Mouse (Mus musculus): ENCODE results near the gene Rasal2. TPM values are rescaled to one million over a fixed set of nuclear protein-coding genes. Genes with fewer than 3 reads are reported as not detected.

The Rasal2 gene
- total and polyA plus RNA-seq, 3 experiments = 1.5 to 2.6 (median 1.7) TPM

- no peaks in the 10 kb centered on the region for H3K27me3 ChIP-seq (replicated peaks)
- H3K4me1 ChIP-seq (ENCODE audit: control insufficient read depth in 1 of 2, insufficient read depth in 2 of 2) = peaks cover 4 to 47% of the 10 kb centered on the region in 2 experiments; a peak in 3 of 4 replicates
- H3K4me2 ChIP-seq (ENCODE audit: insufficient read depth, low read depth, poor library complexity, severe bottlenecking) = no peak overlapping the region
- H3K4me3 ChIP-seq (replicated peaks in 1 of 3; ENCODE audit: low read depth in 2 of 3, low read length in 2 of 3, poor library complexity in 1 of 3) = no peak overlapping the region
- H3K36me3 ChIP-seq (replicated peaks in 1 of 2; ENCODE audit: control insufficient read depth in 1 of 2, insufficient read depth in 1 of 2, low read length in 1 of 2) = no peaks in the 10 kb centered on the region
- no peak overlapping the region for H3K27ac ChIP-seq (ENCODE audit: insufficient read depth, low read depth)
- H3K9me3 ChIP-seq (replicated peaks; ENCODE audit: low read length) = no peaks in the 10 kb centered on the region
- no peak for DNase-seq (ENCODE audit: extremely low read depth)
- H3K79me2 ChIP-seq (replicated peaks; ENCODE audit: control insufficient read depth, extremely low read depth, insufficient read depth, poor library complexity, severe bottlenecking) = no peaks in the 10 kb centered on the region
- in situ Hi-C loops (cut with MboI; ENCODE audit: low pct_ligation_motif_present, low pct_unique_long_range_greater_than_20kb, low sequenced_read_pairs) (loop anchor here (10.0 kb wide), 1 partner anchor 363 kb away; no protein-coding TSS in a partner anchor), dilution Hi-C loops (cut with MboI; ENCODE audit: extremely low pct_ligation_motif_present, extremely low pct_unique_long_range_greater_than_20kb, low sequenced_read_pairs) (no loop called here)
- no peak overlapping the region for H3K9ac ChIP-seq (ENCODE audit: insufficient read depth, low read depth)
- TF ChIP-seq ZNF384 (IDR thresholded peaks at IDR 0.05; ENCODE audit: low read depth, low read length) (no peak), ELF1 (IDR thresholded peaks at IDR 0.05; ENCODE audit: low read depth, low read length) (no peak), CTCF (conservative IDR thresholded peaks at IDR 0.05 in 1 of 2, IDR thresholded peaks at IDR 0.05 in 1 of 2; ENCODE audit: low read depth in 2 of 2, low read length in 2 of 2) (no peak), CHD1 (IDR thresholded peaks at IDR 0.05; ENCODE audit: low read depth, low read length) (no peak), ZC3H11A (IDR thresholded peaks at IDR 0.05; ENCODE audit: low read depth, low read length) (no peak), TBP (conservative IDR thresholded peaks at IDR 0.05; ENCODE audit: low read depth, low read length) (no peak), MYC (IDR thresholded peaks at IDR 0.05; ENCODE audit: low read depth, low read length) (no peak), EP300 (IDR thresholded peaks at IDR 0.05; ENCODE audit: low read length) (no peak), CHD2 (IDR thresholded peaks at IDR 0.05; ENCODE audit: low read length) (no peak), RCOR1 (conservative IDR thresholded peaks at IDR 0.05; ENCODE audit: low read depth, low read length) (no peak), USF1 (IDR thresholded peaks at IDR 0.05; ENCODE audit: low read depth, low read length) (no peak), JUND (conservative IDR thresholded peaks at IDR 0.05; ENCODE audit: low read depth, low read length) (no peak), KAT2A (IDR thresholded peaks at IDR 0.05; ENCODE audit: insufficient replicate concordance, low read length) (no peak)
These were observed 35.9 kb upstream of the Rasal2 start for GRCm38 (mm10) chr1:157448164-157448804.

GRCm38 (mm10) chr1:157447142-157447541 lies 34.7 kb upstream of the Rasal2 start:
- Histone ChIP-seq H3K79me2 (replicated peaks; ENCODE audit: control insufficient read depth, extremely low read depth, insufficient read depth, poor library complexity, severe bottlenecking) (no peaks in the 10 kb centered on the region), H3K9me3 (replicated peaks; ENCODE audit: low read length) (no peaks in the 10 kb centered on the region), H3K4me1 (ENCODE audit: control insufficient read depth in 1 of 2, insufficient read depth in 2 of 2) (peaks cover 4 to 44% of the 10 kb centered on the region in 2 experiments; a peak in 3 of 4 replicates), H3K9ac (ENCODE audit: insufficient read depth, low read depth) (no peak overlapping the region), H3K4me3 (replicated peaks in 1 of 3; ENCODE audit: low read depth in 2 of 3, low read length in 2 of 3, poor library complexity in 1 of 3) (no peak overlapping the region), H3K36me3 (replicated peaks in 1 of 2; ENCODE audit: control insufficient read depth in 1 of 2, insufficient read depth in 1 of 2, low read length in 1 of 2) (no peaks in the 10 kb centered on the region), H3K27ac (ENCODE audit: insufficient read depth, low read depth) (no peak overlapping the region), H3K27me3 (replicated peaks) (no peaks in the 10 kb centered on the region), H3K4me2 (ENCODE audit: insufficient read depth, low read depth, poor library complexity, severe bottlenecking) (no peak overlapping the region)
- dilution Hi-C loops (cut with MboI; ENCODE audit: extremely low pct_ligation_motif_present, extremely low pct_unique_long_range_greater_than_20kb, low sequenced_read_pairs) = no loop called here
- no peak for DNase-seq (ENCODE audit: extremely low read depth)
- no peak for TF ChIP-seq ZKSCAN1 (IDR thresholded peaks at IDR 0.05; ENCODE audit: borderline replicate concordance, low read depth, low read length)
- TF ChIP-seq USF1 (IDR thresholded peaks at IDR 0.05; ENCODE audit: low read depth, low read length) = no peak
- TF ChIP-seq CTCF (conservative IDR thresholded peaks at IDR 0.05 in 1 of 2, IDR thresholded peaks at IDR 0.05 in 1 of 2; ENCODE audit: low read depth in 2 of 2, low read length in 2 of 2) = no peak
- TF ChIP-seq NELFE (IDR thresholded peaks at IDR 0.05; ENCODE audit: low read depth, low read length) = no peak
- TF ChIP-seq ZC3H11A (IDR thresholded peaks at IDR 0.05; ENCODE audit: low read depth, low read length) = no peak
- no peak for TF ChIP-seq BHLHE40 (IDR thresholded peaks at IDR 0.05; ENCODE audit: low read depth, low read length)
- no peak for TF ChIP-seq POLR2AphosphoS2 (IDR thresholded peaks at IDR 0.05; ENCODE audit: low read depth, low read length)
- no peak for TF ChIP-seq EP300 (IDR thresholded peaks at IDR 0.05; ENCODE audit: low read length)
- no peak for TF ChIP-seq MAFK (IDR thresholded peaks at IDR 0.05; ENCODE audit: insufficient replicate concordance, low read length)
- TF ChIP-seq E2F4 (IDR thresholded peaks at IDR 0.05; ENCODE audit: insufficient replicate concordance, low read depth, low read length) = no peak
- TF ChIP-seq SIN3A (IDR thresholded peaks at IDR 0.05; ENCODE audit: low read length) = no peak
- no peak for TF ChIP-seq MAZ (IDR thresholded peaks at IDR 0.05; ENCODE audit: low read depth, low read length)
- no peak for TF ChIP-seq MEF2A (IDR thresholded peaks at IDR 0.05; ENCODE audit: borderline replicate concordance, low read depth, low read length)
- TF ChIP-seq MYC (IDR thresholded peaks at IDR 0.05; ENCODE audit: low read depth, low read length) = no peak
- TF ChIP-seq PAX5 (IDR thresholded peaks at IDR 0.05; ENCODE audit: low read length) = no peak
- in situ Hi-C loops (cut with MboI; ENCODE audit: low pct_ligation_motif_present, low pct_unique_long_range_greater_than_20kb, low sequenced_read_pairs) = loop anchor here (10.0 kb wide), 1 partner anchor 362 kb away; no protein-coding TSS in a partner anchor

Data from CH12.LX (cell line).